Mouse (Mus musculus) ovary, postnatal 14 days (tissue): ENCODE measurements around the gene Cfap54.

Experiments used
- DNase-seq: peaks from one replicate; pipeline ENCODE4 v3.0.0; 2022; ENCODE audit warnings: low spot score

The Cfap54 gene

DNA sequence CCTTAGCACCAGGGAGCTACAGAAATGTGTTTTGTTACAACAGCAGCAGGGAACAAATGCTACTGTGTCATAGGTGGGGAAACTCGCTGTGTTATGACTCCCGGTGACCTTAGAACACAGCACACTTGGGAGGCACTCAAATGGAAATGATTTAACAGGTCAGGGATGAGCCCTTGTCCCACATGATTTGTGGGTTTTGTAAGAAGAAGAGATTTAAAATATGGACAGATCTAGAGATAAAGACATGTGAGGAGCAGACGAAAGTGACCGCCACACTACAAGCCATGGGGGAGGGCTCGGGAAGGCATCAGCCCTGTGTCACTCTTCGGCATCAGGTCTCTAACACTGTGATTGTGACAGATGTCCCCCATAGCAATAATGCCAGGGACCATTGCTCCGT, 144.3 kb downstream of the Cfap54 start:
- DNase-seq, result no peak

DNA sequence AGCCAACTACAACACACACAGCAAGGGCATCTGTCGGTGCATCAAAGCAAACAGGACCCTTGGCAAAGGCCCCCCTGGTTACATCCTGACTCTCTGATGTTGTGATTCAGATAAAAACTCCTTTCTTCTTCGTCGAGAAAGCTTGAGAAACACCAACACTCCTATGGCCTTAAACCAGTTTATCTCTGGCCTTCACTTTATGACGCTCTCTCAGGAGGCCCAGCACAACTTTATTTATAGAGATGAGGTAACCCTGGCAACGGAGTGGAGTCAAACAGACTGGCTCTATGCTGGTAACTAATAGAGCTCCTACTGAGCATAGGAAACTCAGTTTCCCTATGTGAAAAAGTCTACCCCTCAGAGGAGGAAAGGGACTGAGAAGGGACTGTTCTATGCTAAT, 146.9 kb downstream of the Cfap54 start:
- no peak for DNase-seq

GRCm38 (mm10) chr10:92933616-92934015, 147.8 kb downstream of the Cfap54 start:
- DNase-seq, result no peak

GRCm38 (mm10) chr10:92932464-92932863, 149.0 kb downstream of the Cfap54 start:
- DNase-seq, result no peak

- no peak for DNase-seq
Measured at GRCm38 (mm10) chr10:92930036-92930435, 151.4 kb downstream of the Cfap54 start.

- DNase-seq, result no peak
Measured at GRCm38 (mm10) chr10:92928256-92928655, 153.2 kb downstream of the Cfap54 start.

- DNase-seq, result no peak
Measured at GRCm38 (mm10) chr10:92918551-92918950, 162.9 kb downstream of the Cfap54 start.

- no peak for DNase-seq
Measured at GRCm38 (mm10) chr10:92907246-92907645, 174.2 kb downstream of the Cfap54 start.

DNA sequence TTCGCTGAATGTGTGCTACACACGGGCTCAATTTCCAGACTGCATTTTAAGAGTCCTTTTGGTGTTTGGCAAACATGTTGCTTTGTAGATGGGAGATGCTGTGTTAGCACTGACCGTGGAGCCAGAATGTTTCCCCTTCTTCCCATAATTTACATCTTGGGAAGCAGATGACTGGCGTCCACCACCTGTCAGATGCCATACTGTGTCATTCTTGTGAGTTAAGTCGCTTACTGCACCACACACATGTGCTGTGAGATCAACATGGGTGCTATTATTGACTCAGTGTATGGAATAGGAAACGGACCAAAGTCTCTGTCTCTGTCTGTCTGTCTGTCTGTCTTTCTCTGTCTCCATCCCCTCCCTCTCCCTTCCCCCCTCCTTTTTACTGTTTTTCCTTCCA, 193.0 kb downstream of the Cfap54 start:
- DNase-seq, result no peak

GRCm38 (mm10) chr10:92878000-92878399, 203.4 kb downstream of the Cfap54 start:
- DNase-seq, result no peak

- no peak for DNase-seq
Measured at GRCm38 (mm10) chr10:92840980-92841379, 240.4 kb downstream of the Cfap54 start.

DNA sequence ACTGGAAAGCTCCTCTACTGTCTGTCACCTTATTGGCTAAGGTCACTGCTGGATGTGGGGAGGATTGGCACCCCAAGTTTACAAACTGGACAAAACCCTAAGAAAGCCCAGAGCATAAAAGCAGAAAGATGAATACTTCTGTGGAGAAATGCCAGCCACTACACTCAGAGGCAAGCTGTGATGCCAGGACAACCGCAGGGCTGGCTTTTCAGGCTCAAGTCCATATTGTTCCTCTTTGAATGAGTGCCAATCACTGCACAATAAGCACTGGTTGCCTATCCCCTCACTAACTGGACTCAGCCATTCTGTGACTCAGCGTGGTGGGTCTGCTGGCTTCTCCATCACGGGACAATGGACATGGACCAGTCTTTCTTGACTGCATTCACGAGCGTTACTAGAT, 243.8 kb downstream of the Cfap54 start:
- DNase-seq, result no peak

GRCm38 (mm10) chr10:92837045-92837444, 244.4 kb downstream of the Cfap54 start:
- no peak for DNase-seq

DNA sequence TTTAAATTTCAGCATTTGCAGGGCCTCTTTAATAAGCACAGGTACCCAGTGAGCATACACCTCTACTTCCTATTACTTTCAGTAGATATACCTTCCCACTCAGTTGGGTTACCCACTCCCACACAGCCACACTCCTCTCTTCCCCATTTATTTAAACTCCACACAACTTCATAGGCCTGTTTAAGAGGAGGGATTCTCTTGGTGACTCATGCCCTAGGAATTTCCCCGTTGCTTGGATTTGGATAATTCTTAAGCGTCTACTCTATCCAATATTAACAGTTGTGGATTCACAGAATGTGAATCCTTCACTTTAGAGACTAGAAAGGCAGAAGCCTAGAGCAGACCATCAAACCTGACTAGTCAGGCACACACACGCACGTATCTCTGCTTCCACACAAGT, 259.9 kb downstream of the Cfap54 start:
- DNase-seq, result no peak

GRCm38 (mm10) chr10:92818190-92818589, 263.2 kb downstream of the Cfap54 start:
- no peak for DNase-seq

- no peak for DNase-seq
Measured at GRCm38 (mm10) chr10:92816903-92817302, 264.5 kb downstream of the Cfap54 start.

DNA sequence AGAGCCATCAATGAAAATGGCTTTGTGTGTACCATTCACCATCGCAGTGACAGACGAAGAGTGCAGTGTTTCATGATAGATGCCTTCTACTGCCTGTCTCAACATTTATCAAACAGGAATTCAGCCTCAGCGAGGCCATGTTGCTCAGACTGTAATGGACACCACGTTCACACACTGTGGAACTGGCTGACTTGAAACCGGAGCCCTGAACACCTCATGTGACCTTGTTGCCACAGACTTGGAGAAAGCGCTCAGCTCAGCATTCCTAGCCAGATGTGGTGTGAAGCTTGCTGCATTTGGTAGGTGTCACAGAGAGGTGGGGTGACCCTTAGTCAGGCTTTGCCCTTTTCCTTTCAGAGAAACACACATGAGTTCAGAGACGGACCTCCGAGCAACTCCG, 270.5 kb downstream of the Cfap54 start:
- DNase-seq, result no peak

DNA sequence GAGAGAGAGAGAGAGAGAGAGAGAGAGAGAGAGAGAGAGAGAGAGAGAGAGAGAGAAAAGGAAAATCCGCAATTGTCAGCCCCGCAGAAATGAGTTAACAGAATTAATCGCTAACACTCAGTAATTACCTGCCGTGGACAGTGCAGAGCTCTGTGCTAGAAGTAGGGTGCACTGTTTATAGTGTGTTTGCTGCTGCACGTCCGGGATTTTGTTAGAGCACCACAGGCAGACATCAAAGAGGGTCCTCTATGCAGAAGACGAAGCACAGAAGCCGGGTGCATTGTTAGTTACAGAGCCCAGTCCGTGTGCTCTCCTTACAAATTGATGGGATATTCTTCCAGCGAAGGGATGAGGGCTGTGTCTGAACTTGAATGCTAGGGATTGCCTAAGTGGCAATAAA, 289.5 kb downstream of the Cfap54 start:
- DNase-seq, result no peak

DNA sequence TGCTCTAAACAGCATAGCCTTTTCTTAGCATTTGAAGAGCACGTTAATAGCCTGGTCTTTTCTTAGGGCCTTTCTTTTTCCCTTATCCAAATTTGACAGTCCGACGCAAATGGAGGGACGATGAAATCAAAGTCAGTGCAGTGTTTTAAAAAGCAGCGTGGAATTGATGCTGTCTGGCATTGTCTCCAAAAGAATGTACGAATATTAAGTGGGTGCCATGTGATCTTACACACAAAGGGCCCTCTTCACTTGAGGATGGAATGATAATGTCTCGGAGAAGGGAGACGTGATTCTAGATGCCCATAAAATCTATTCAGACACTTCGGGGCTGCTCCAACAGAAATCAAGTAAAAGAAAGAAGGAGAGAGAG, 289.9 kb downstream of the Cfap54 start:
- DNase-seq, result no peak

- no peak for DNase-seq
Measured at GRCm38 (mm10) chr10:92790893-92791530, 290.4 kb downstream of the Cfap54 start.

GRCm38 (mm10) chr10:92790247-92790646, 291.2 kb downstream of the Cfap54 start:
- DNase-seq, result no peak

GRCm38 (mm10) chr10:92788410-92789096, 292.9 kb downstream of the Cfap54 start:
- no peak for DNase-seq

DNA sequence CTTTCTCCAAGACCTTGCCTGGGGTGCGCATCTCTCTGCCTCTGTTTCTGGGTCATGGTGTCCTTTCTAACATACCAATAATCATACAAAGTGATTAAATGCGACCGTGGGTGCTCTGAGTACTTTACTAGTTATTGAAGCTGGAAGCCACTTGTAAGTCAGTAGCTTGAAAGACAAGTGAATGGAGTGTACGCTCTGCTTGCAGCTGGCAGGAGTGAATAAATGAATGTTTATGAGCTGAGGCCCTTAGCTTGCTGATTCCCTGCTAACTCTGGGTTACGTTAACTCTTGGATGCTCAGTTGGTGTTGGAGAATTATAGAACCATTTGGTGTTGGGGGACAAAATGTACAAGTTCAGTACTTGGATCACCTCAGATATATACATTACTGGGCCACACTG, 298.7 kb downstream of the Cfap54 start:
- no peak for DNase-seq

DNA sequence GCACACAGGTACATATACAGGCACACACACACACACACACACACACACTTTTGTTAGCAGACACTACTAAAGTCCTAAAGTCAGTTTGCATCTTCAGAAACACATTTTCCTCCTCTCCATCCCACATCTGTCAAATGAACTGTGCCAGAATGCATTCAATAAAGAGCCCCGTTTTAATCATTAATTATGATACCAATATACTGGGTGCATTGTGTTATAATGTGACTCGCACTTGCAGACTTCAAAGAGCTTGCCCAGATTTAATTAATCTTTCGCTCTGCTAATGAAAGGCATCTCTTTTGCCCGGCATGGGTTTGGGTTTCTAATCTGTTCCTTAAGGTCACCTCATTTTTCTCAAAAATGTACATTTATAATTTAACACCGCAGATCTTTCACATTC, 327.1 kb downstream of the Cfap54 start:
- DNase-seq, result no peak
